Mouse (Mus musculus): Measurements from ENCODE around the gene Gm38394.

The Gm38394 gene

GRCm38 (mm10) chr1:133662941-133663340, 1.8 kb upstream of the Gm38394 start:
- DNase-seq, result no peak

DNA sequence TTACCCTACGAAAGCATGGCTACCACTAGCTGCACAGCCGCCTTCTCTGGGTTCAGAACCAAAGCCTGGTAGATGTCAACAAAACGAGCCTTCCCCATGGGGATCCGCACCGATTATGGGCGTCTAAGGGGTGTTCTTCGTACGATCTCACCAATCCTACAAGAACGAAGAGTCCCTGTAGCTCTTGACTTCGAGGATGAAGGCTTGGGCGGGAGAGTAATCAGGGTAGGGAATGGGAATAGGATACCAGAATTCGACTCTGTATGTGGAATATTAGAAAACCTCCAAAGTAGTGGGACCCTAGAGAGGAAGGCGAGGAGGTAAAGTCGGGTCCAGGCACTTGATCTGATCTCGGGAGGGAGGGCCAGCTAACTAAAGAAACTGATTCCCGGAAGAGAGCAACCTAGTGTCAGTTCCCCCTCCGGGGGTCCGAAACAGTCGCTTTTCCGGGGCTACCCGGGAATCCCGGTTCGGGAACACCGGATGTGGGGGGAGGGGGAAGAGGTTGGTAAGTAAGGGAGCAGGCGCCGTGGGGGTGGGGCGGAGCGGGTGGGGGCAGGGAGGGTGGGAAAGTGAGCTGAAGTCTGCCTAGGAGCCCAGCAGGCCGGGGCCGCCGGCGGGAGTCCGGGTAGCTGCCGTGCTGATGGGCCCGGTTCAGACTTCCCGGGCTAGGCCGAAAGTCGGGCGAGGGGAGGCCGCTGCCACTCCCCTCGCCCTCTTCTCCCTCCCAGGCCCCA, 484 bp downstream of the Gm38394 start, which contains the start of gene Zbed6:
Gene Zbed6, minus strand, starts transcription at position 420 of the 737 bp plus-strand sequence.
- peak; percentile 53 for DNase-seq

GRCm38 (mm10) chr1:133658878-133659277, 2.2 kb downstream of the Gm38394 start:
- peak; percentile 18 for DNase-seq

DNA sequence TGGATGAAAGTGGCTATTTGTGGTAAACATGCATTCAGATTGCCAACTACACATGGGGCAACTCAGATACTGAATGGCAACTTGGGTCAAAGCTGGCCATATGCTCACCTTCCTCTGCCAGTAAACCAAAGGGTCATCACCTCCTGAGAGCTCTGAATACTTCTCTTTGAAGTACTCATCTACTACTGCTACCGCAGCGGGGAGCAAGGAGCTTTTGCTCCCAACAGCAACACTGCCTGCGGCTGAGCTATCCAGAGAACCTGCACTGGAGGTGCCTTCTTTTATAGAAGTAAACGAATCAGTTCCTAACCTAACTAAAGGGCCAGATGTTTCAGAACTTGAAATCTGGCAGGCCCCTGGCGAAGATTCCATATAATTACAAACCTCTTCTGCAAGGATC, 4.3 kb downstream of the Gm38394 start:
- DNase-seq, result no peak

GRCm38 (mm10) chr1:133653033-133653432, 8.1 kb downstream of the Gm38394 start:
- no peak for DNase-seq

GRCm38 (mm10) chr1:133650288-133651055, 10.6 kb downstream of the Gm38394 start:
- DNase-seq, result no peak

- DNase-seq, result no peak
Measured at GRCm38 (mm10) chr1:133645652-133646051, 15.5 kb downstream of the Gm38394 start.

DNA sequence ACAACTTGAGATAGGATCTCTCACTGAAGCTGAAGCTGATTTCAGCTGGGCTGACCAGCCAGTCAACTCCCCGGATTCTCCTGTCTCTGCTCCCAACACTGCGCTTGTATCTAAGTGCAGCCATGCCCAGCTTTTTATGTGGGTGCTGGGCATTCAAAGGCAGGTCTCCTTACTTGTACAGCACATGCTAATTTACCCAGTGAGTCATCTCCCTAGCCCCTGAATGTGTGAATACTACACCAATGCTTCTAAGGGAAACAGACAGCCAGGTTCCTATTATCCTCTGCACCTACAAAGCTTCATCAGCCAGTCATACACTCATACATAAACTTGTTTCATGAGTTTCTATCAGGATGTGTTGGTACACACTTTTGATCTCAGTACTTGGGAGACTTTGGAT, 20.0 kb downstream of the Gm38394 start:
- no peak for DNase-seq

- no peak for DNase-seq
Measured at GRCm38 (mm10) chr1:133638517-133638916, 22.6 kb downstream of the Gm38394 start.

DNA sequence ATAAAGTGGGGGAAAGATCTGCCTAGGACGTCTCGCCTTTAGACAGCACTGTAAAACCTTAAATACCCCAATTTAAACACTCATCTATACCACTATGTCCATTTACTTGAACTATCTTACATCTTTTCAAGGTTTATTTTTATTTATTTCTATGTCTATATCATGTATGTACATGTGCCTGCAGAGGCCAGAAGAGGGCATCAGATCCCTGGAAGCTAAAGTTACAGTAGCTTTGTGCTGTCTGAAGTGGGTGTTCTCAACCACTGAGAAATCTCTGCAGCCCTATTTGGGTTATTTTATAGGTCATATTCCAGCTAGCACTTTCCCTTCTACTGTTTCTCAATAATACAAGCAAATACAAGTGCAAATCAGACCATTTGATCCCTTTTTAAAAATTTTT, 28.9 kb downstream of the Gm38394 start:
- no peak for DNase-seq

GRCm38 (mm10) chr1:133625052-133625451, 36.1 kb downstream of the Gm38394 start:
- peak; percentile 45 for DNase-seq

- no peak for DNase-seq
Measured at GRCm38 (mm10) chr1:133618311-133618710, 42.8 kb downstream of the Gm38394 start.

- DNase-seq, result no peak
Measured at GRCm38 (mm10) chr1:133617908-133618307, 43.2 kb downstream of the Gm38394 start.

DNA sequence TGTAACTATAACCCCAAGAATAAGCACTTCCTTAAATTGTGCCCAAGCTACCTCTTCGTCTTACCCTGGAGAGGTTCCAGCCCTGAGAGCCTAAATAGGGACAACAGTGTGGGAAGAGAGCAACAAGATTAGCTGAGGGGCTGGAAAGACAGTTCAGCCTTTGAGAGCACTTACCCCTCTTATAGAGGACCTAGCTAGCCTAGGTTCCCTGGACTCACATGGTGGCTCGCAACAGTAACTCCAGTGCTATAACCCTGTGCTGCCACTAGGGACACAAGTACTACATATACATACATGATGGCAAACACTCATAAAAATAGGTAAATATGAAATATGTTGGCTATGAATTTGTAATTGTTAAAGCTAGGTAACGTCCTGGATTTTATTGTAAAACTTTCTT, 47.3 kb downstream of the Gm38394 start:
- no peak for DNase-seq

- DNase-seq, result no peak
Measured at GRCm38 (mm10) chr1:133611436-133611835, 49.7 kb downstream of the Gm38394 start.

GRCm38 (mm10) chr1:133610601-133611000, 50.5 kb downstream of the Gm38394 start:
- no peak for DNase-seq

DNA sequence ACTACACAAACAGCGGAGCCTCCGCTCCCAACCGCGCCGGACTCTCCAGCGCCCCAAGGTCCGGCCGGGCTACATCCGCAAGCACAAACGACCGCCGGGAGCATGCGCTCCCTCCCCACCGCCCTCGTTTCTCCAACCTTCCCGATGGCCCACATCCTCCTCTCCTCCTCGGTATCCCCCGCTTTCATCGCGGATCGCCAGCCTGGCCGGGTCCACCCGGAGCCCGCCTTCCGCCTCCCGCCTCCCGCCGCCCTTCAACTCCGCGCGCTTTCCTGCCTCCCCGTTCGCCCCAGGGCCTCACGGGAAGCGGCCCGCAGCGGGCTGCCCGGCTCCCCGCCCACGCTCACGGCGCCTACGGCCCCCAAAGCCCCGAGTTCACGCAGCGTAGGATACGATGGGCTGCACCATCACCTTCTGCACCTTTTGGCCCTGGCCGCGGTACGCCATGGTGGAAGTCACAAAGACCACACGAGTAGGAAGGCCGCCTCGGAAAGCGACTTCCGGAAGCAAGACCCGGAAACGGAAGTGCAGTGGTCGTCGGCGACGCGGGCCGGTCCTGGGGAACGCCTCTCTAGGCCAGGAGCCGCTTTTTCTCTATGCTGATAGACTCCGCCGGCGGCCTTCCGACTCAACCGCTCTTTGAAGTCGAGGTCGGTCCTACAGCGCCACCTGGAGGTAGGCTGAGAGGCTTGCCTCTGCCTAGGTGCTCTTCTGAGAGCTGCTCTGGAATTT, 51.2 kb downstream of the Gm38394 start, which contains the start of gene Snrpe:
Gene Snrpe, minus strand, starts transcription at position 521 of the 732 bp plus-strand sequence.
- DNase-seq, result peak; percentile 93

GRCm38 (mm10) chr1:133603174-133603573, 57.9 kb downstream of the Gm38394 start:
- DNase-seq, result no peak

DNA sequence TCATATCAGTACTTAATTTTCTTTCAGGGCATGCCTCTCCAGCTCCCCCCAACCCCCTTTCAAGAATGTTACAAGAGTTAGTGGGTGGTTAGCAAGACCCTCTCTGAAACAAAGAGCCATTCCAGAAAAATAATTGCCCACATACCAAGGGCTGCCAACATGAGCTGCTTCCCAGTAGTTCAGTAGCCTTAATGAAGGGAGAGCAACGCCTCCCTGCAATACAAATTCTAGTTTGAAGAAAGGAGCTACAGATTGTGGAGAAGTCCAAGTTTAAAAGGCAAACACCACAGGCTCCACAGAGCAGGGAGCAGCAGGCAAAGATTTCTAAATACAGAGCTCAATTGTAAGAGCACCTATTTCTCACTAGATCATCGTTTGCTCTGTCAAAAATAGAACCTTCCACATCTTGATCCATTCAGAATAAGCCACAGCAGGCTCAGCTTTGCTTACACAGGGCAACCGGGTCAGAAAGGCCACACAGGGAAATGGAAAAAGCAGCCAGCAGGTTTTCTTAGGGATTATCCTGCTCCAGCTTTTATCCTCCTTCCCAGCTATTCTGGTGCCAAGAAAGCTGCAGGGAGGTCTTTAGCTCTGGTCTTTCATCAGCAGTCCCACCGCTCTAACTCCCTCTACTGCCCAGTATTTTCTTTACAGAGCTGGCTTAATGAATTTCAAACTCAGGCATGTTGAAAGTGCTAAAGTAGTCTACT, 64.7 kb downstream of the Gm38394 start:
- DNase-seq, result no peak

DNA sequence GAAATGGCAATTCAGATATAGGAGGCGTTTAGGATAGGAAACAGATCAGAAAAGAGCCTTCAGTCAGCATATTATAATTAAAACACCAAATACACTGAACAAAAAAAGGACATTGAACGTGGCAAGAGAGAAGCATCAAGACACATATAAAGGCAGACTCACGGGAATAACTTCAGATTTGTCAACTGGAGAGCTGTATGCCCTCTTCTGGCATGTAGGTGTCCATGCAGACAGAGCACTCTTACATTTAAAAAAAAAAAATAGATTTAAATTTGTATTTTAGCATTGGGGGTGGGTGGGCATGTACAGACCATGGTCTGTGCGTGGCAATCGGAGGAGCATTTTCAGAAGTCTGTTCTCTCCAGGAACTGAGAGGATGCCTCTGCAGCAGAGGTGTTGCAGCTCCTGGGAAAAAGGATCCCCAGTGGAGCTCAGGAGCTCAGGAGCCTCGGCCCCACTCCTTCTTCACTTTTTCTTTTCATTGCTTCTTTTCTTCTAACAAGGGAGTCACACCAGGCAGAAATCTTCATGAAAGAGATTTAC, 75.1 kb downstream of the Gm38394 start:
- no peak for DNase-seq

DNA sequence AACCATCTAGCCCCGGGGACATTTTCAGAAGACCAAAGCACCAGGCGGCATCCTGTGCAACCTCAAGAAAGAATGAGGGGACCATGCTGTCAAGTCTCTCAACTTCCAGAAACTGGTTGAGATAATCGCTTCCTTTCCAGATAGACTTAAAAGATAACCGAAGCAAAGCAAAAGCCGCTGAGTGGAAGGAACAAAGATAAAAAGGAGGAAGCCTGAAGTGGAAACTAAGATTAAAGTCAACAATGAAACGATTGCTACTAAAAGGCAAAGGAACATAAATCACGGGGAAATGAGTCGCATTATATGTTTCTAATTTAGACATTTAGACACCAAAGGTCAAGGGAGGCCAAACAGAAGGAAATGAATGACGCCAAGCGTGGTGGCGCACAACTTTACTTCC, 89.8 kb downstream of the Gm38394 start:
- DNase-seq, result no peak

All from cerebellum, adult 8-10 months (tissue).